Mouse (Mus musculus) left cerebral cortex, postnatal 4 days (tissue): ENCODE measurements at regions not wholly inside any gene's neighbourhood (a gene's known extent, or its start where the extent isn't known, plus 50 kb on each side); places are given as distances from the start of the nearest gene placed in this dataset.
A peak's percentile ranks its signal among the peaks of the same experiment; 100 is the strongest.

Source experiments
- DNase-seq: peaks from one replicate; pipeline ENCODE4 v3.0.0-alpha.2; 2022
- intact Hi-C: fragments of 180-260 bp; cut with DNase I; formaldehyde crosslinking; loops from one replicate; pipeline ENCODE4 v1.15.1; 2025

GRCm38 (mm10) chr8:35299088-35299487, 466.5 kb upstream of the Gm19410 start:
- no peak for DNase-seq
- intact Hi-C loops: no loop called here

- DNase-seq: no peak
- intact Hi-C loops: no loop called here
Measured at GRCm38 (mm10) chr8:35300359-35300758, 465.2 kb upstream of the Gm19410 start.

DNA sequence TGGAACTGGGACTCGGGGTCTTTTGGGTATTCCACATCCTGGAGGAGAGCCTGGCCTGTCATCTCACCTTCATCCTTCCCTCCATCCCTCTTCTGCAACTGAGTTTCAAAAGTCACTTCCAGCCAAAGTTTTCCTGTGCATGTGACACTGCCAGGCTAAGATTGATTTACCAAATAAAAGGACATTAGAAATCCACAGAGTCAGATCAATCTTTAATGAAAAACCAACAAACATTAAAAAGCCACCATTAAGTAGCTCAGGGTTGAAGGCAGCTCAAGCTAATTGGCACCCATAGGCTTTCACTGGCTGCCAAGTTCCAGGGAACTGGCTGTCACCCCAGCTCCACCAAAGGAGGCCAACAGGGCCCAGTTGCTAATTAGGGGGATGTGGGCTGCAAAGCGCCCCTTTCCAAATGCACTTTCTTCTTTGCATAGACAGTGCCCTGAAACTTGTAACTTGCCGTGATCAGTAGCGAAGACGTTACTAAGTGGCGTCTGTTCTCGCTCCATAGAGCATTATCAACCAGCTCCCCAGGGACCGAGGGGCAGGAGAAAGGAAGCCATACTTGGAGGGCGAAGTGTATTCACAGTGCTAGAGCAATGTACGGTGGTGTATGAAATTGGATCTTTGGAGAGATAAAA, 464.6 kb upstream of the Gm19410 start:
- DNase-seq: peak; percentile 75
- intact Hi-C loops: no loop called here

GRCm38 (mm10) chr8:35302856-35303255, 462.7 kb upstream of the Gm19410 start:
- intact Hi-C loops: no loop called here
- DNase-seq: peak; percentile 38

DNA sequence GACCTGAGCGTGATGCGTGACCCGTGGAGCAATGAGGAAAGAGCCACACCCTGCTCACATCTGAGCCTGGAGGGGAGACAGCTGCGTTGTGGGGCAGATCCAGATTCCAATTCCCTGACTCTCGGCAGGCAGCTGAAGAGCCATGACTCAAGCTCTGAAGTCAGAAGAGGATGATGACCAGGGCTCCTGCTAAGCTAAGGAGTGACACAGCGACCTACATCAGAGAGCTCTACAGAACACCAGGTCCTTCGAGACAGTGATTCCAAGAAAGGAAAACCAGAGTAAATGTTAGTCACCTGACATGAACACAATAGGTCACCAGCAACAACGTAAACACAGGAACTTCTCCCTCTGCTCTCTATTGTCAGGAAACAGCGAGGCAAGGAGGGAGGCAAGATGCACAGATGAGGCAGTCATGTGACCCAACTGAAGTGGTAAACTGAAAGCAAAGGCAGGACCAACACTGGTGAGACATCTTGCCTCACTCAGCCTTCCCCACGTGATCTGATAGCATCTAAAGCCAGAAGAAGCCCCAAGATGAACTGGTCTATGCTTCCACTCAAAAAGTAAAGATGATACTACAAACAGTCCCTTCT, 444.2 kb upstream of the Gm19410 start:
- no peak for DNase-seq
- intact Hi-C loops: no loop called here

DNA sequence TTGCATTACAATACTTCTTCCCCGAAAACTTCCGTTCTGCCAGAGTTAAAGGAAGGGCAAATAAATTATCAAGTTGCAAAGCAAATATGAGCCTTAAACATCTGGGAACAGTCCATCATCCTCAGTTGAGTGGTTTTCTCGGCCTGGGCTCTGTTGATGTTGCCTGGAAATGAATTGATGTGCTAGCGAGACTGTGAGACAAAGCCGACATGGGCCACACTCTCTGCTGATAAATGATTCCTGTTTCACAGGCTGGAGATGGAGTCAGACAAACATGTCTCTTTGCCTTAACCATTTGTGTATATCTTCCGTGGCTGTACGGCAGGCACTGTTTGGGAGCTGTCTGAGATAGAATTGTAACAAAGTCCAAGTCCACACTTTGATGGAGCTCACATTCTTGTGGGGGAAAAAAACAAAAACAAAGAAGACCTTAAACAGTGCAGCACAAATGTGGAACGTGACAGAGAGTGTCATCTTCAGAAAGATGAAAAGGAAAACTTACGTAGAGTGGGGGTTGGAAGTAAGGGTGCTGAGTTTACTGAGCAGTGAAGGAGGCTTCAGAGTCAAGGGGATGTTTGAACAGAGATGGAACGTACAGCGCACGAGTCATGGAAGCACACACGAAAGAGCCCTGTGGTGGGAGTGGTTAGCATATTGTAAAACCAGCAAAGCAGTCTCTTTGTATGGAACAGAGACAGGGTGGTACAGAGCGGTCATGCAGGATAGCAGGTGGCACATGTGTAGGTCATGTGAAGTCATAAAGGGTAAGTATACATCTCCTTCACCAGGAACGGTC, 442.2 kb upstream of the Gm19410 start:
- DNase-seq: no peak
- intact Hi-C loops: no loop called here
